Mouse (Mus musculus): Measurements from ENCODE around the gene Dbi. TPM values are rescaled to one million over a fixed set of nuclear protein-coding genes. Genes with fewer than 3 reads are reported as not detected.
A peak's percentile ranks its signal among the peaks of the same experiment; 100 is the strongest.

Dbi gene
- polyA plus RNA-seq, 1 experiment, result 0.79 TPM

DNA sequence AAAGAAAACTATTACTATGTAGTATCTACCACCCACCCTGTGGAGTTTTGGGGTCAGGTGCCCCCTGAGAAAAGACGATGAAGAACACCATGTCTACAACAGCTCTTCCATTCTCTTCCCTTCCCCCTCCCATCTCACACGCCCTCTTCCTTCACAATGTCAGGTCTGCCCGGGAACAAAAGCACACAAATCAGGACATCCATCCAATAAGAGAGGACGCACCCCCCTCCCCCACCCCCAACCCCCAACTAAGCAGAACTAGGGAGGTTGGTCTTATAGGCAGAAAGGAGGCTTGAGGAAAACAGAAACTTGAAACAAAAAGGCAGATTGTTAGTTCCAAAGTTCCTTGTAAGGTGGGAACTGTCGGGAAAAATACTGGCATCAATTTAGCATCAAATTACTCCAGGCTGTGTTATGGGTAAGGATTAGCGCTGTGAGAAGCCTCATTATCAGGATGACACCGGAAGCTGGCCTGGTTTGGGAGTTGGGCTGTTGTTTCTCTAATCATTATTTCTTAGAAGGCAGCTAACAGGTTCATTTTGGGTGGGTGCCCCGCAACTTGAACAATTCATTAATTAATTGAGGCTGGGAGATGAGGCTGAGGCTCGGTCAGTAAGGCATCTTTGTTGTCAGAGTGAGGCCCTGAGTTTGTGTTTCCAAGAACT lies 43.0 kb downstream of the Dbi start:
- H3K4me3 ChIP-seq (replicated peaks), result no peak overlapping the region
- no peaks in the 10 kb centered on the region for H3K36me3 ChIP-seq (ENCODE audit: control insufficient read depth)
- peaks cover 2% of the 10 kb centered on the region for H3K4me1 ChIP-seq (ENCODE audit: control insufficient read depth)
- H3K27me3 ChIP-seq (ENCODE audit: control insufficient read depth), result peaks cover 22% of the 10 kb centered on the region
- TF ChIP-seq TAL1 (IDR thresholded peaks at IDR 0.05; ENCODE audit: low read length) (no peak), GATA1 (IDR thresholded peaks at IDR 0.05; ENCODE audit: low read length) (no peak)
- no peaks in the 10 kb centered on the region for H3K9me3 ChIP-seq (ENCODE audit: control insufficient read depth, low read length)

DNA sequence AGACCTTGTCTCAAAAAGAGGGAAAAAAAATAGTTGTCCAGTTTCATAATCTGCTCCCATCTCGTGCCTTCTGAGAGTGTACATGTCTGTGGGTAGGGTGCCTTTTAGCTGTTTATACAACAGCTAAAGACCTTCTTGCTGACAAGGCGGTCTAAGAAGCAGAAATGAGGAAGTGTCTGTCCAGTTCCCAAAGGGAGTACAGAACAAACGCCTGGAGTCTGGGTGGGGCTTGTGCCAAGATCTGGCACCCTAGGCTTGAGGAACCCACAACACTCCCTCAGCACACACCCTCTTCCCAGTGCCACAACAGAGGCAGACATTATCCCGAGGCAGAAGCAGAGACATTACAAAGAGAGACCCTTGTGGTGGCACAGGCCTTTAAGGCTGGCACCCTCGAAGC lies 45.4 kb downstream of the Dbi start:
- Histone ChIP-seq H3K4me3 (replicated peaks) (no peak overlapping the region), H3K36me3 (ENCODE audit: control insufficient read depth) (no peaks in the 10 kb centered on the region), H3K27me3 (ENCODE audit: control insufficient read depth) (peaks cover 28% of the 10 kb centered on the region), H3K4me1 (ENCODE audit: control insufficient read depth) (peaks cover 2% of the 10 kb centered on the region), H3K9me3 (ENCODE audit: control insufficient read depth, low read length) (no peaks in the 10 kb centered on the region)
- no peak for TF ChIP-seq GATA1 (IDR thresholded peaks at IDR 0.05; ENCODE audit: low read length)
- TF ChIP-seq TAL1 (IDR thresholded peaks at IDR 0.05; ENCODE audit: low read length), result no peak

DNA sequence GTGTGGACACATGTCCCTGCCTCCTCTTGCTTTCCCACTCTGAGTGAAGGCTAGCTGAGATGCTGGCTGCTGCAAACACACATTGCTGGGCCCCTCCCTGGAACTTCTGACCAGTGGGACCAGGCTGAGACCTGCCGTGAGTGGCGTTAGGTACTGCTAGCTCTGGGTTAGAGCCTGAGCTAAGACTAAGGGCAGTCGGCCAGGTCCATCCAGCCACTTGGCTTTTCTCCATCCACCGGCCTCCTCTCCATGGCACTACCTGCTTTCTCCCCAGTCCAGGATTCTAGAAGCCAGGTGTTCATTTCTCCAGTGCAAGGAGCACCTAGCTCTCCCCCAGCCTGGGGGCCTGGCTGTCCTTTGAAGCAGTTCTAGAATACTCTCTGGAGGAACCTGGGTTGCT lies 45.9 kb downstream of the Dbi start:
- Histone ChIP-seq H3K36me3 (ENCODE audit: control insufficient read depth) (no peaks in the 10 kb centered on the region), H3K27me3 (ENCODE audit: control insufficient read depth) (peaks cover 28% of the 10 kb centered on the region), H3K9me3 (ENCODE audit: control insufficient read depth, low read length) (no peaks in the 10 kb centered on the region), H3K4me1 (ENCODE audit: control insufficient read depth) (peaks cover 2% of the 10 kb centered on the region), H3K4me3 (replicated peaks) (no peak overlapping the region)
- TF ChIP-seq GATA1 (IDR thresholded peaks at IDR 0.05; ENCODE audit: low read length), result no peak
- no peak for TF ChIP-seq TAL1 (IDR thresholded peaks at IDR 0.05; ENCODE audit: low read length)

DNA sequence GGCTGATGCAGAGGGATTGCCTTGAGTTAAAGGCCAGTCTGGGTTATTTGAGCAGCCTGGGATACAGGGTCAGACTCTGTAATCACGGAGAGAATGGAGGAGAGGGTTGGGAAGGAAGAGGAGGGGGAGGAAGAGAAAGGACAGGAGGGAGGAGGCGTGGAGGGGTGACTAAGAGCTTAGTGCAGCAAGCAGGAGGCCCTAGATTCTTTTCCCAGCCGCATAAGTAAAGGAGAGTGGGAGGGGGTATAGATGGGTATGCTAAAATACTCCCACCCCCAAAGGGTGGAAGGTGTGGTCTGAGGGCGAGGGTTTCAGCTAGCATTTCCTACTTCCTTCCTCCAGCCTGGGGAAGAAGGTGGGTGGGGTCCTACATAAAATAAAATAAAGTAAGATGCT lies 46.6 kb downstream of the Dbi start:
- Histone ChIP-seq H3K9me3 (ENCODE audit: control insufficient read depth, low read length) (no peaks in the 10 kb centered on the region), H3K4me1 (ENCODE audit: control insufficient read depth) (peaks cover 2% of the 10 kb centered on the region), H3K4me3 (replicated peaks) (no peak overlapping the region), H3K27me3 (ENCODE audit: control insufficient read depth) (peaks cover 28% of the 10 kb centered on the region), H3K36me3 (ENCODE audit: control insufficient read depth) (no peaks in the 10 kb centered on the region)
- TF ChIP-seq TAL1 (IDR thresholded peaks at IDR 0.05; ENCODE audit: low read length) (no peak), GATA1 (IDR thresholded peaks at IDR 0.05; ENCODE audit: low read length) (no peak)

DNA sequence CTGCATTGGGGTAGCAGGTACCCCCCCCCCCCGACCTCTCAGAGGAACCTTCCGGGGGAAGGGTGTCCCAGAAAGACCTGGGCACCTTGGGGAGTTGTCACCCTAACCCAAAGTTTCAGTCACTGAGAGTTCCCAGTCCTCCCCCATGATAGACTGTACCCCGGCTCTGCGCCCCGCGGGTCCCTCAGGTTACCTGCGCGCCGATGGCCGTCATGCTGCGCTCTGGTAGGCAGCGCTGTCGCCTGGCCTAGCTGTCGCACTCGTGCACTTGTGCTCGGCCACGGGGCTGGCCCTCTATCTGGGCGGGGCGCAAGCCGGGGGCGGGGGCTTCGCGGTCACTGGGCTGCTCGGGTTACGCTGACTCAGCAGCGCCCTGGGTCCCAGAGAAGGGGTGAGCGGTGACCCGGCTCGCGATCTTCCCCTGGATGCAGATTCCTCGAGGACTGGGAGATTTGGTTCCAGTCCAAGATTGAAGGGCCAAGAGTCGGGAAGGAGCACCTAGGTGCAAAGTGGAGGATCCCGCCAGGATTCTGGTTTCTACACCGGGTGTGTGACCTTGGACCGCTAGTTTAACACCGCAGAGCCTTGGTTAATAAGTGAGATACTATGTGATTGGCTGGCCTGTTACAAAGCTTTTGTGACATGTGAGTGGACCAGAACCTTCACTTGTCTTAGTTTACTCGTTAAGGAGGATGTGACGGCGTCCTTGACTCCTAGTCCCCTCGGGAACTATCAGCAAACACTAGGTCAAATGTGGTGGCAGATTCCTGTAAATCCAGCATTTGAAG lies 47.2 kb downstream of the Dbi start, which contains the start of gene Tmem37:
Gene Tmem37 (minus strand): TSS at position 556 of the 788 bp plus-strand sequence.
- peak within 1 kb of the TSS; percentile 42 for H3K4me3 ChIP-seq (replicated peaks)
- no peaks in the 10 kb centered on the region; the same call in 1 of the 2 replicates for H3K36me3 ChIP-seq (ENCODE audit: control insufficient read depth)
- no peak for TF ChIP-seq GATA1 (IDR thresholded peaks at IDR 0.05; ENCODE audit: low read length)
- no peak for TF ChIP-seq TAL1 (IDR thresholded peaks at IDR 0.05; ENCODE audit: low read length)
- H3K27me3 ChIP-seq (ENCODE audit: control insufficient read depth), result peaks cover 28% of the 10 kb centered on the region
- H3K9me3 ChIP-seq (ENCODE audit: control insufficient read depth, low read length), result no peaks in the 10 kb centered on the region
- H3K4me1 ChIP-seq (ENCODE audit: control insufficient read depth), result peaks cover 2% of the 10 kb centered on the region

DNA sequence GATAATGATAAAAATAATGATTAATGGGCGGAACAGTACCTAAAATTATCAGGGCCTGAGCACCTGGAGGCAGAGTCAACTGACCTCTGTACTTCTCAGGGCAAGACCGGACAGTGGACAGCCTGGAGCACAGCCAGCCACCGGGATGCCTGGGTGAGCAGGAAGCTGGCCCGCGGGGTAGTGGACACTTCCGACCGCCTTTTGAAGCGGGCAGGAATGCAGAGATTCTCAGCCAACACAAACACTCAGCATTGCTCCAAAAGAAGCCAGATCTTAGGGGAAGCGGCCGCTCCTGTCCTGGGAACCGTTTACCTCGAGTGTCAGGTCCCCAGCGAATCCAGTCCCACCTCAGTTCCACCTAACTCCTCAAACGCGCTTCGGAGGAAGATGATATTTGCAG lies 48.0 kb downstream of the Dbi start:
- TF ChIP-seq TAL1 (IDR thresholded peaks at IDR 0.05; ENCODE audit: low read length), result no peak
- no peak for TF ChIP-seq GATA1 (IDR thresholded peaks at IDR 0.05; ENCODE audit: low read length)
- H3K36me3 ChIP-seq (ENCODE audit: control insufficient read depth), result peaks cover under 1% of the 10 kb centered on the region; the same call in 1 of the 2 replicates
- no peaks in the 10 kb centered on the region for H3K9me3 ChIP-seq (ENCODE audit: control insufficient read depth, low read length)
- H3K4me1 ChIP-seq (ENCODE audit: control insufficient read depth), result peaks cover 2% of the 10 kb centered on the region
- peaks cover 28% of the 10 kb centered on the region for H3K27me3 ChIP-seq (ENCODE audit: control insufficient read depth)
- H3K4me3 ChIP-seq (replicated peaks), result peak overlapping the region; percentile 42

DNA sequence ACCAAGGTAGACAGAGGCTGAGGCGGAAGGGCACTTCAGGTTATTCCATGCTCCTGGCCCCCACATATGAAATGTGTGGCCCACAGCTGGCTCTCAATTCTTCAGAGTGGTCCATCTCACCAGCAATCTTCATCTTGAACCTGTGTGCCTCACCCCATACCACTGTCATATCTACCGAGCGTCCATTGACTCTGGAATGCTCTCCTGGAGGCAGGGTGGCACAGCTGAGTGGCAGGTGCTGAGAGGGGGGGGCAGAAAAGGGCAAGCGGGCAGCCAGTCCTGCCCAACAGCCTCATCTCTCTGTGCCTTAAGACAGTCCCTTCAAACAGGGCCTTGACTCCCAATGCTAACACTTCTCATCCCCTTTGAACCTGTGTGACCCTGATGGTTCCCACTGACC lies 49.7 kb downstream of the Dbi start:
- Histone ChIP-seq H3K9me3 (ENCODE audit: control insufficient read depth, low read length) (no peaks in the 10 kb centered on the region), H3K27me3 (ENCODE audit: control insufficient read depth) (peaks cover 28% of the 10 kb centered on the region), H3K36me3 (ENCODE audit: control insufficient read depth) (peaks cover 4% of the 10 kb centered on the region; the same call in 1 of the 2 replicates), H3K4me1 (ENCODE audit: control insufficient read depth) (peaks cover 2% of the 10 kb centered on the region), H3K4me3 (replicated peaks) (no peak overlapping the region)
- TF ChIP-seq GATA1 (IDR thresholded peaks at IDR 0.05; ENCODE audit: low read length), result no peak

DNA sequence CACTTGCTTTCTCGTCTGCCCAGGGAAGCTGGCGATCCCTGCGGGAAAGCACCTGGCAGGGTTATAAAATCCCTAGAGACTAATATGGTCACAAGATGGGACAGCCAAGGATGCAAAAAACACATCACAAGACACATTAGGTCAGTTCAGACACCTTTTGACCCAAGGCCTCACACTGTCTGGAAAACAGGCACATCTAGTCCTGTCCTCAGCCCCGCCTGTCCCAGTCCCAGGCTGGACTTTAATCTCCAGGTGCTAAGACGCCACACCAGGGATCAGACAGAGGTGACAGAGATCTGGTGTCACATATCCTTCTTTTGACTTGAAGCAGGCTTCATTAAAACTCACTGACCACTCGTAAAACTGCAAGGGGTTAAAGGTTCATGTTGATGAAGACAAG lies 50.7 kb downstream of the Dbi start:
- Histone ChIP-seq H3K9me3 (ENCODE audit: control insufficient read depth, low read length) (no peaks in the 10 kb centered on the region), H3K4me3 (replicated peaks) (no peak overlapping the region), H3K27me3 (ENCODE audit: control insufficient read depth) (peaks cover 28% of the 10 kb centered on the region), H3K4me1 (ENCODE audit: control insufficient read depth) (peaks cover 2% of the 10 kb centered on the region), H3K36me3 (ENCODE audit: control insufficient read depth) (peaks cover 4% of the 10 kb centered on the region; the same call in 1 of the 2 replicates)
- TF ChIP-seq GATA1 (IDR thresholded peaks at IDR 0.05; ENCODE audit: low read length) (no peak), TAL1 (IDR thresholded peaks at IDR 0.05; ENCODE audit: low read length) (no peak)

DNA sequence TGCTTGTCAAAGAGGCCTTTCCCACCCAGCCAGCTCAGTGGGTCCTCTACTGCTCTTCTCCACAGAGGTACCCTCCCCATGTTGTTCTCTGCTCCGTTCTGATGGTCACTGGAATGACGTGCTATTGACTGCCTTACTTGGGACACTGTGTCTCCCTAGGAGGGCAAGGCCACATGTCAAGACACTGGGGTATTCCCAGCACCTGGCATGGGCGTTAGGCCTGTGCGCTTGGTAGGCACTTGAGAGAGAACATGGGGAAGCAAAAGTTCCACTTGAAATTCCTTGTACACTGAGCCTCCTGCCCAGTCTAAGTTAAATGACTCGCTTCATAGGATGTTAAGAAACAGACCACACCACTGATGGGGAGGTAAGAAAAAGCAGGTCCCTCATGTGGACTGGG lies 51.8 kb downstream of the Dbi start:
- TF ChIP-seq TAL1 (IDR thresholded peaks at IDR 0.05; ENCODE audit: low read length), result no peak
- no peak for TF ChIP-seq GATA1 (IDR thresholded peaks at IDR 0.05; ENCODE audit: low read length)
- H3K9me3 ChIP-seq (ENCODE audit: control insufficient read depth, low read length), result no peaks in the 10 kb centered on the region
- H3K36me3 ChIP-seq (ENCODE audit: control insufficient read depth), result peaks cover 4% of the 10 kb centered on the region; the same call in 1 of the 2 replicates
- H3K27me3 ChIP-seq (ENCODE audit: control insufficient read depth), result peaks cover 19% of the 10 kb centered on the region
- peaks cover 2% of the 10 kb centered on the region for H3K4me1 ChIP-seq (ENCODE audit: control insufficient read depth)
- no peak overlapping the region for H3K4me3 ChIP-seq (replicated peaks)
